Mouse (Mus musculus): Measurements from ENCODE around the gene Arhgap10.

DNA sequence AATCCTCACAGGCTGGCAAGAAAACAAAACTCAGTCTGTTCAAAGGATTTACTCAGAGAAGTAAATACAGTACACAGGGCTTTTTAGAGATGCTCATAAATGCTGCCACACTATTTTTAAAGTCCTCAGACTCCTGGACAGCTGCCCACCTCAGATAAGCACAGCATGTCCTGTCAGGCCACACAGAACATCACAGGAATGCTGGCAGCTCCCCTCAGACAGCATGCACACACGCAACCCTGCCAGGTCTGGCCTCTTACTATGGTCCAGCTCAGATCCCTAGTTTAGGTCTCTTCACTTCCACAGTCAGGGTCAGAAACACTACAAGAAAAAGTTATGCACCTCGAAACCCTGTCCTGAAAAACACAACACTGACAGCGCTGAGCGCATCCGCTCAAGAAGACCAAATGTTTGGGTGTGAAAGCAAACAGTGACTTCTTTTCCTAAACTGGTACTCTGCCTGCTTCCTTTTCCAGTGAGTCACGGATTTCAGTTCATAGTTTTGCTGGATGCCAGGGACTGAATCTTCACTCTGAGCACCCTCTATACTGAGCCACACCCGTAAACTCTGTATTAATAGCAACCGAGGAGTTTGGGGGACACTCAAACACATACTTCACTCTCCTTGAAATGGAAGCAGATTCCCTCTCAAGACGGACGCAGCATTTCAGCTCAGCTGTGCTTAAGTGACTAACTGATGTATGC, 73.4 kb downstream of the Arhgap10 start:
- TF ChIP-seq CTCF (IDR thresholded peaks at IDR 0.05; ENCODE audit: extremely low read depth, insufficient read depth, low read length) (no peak), POLR2A (IDR thresholded peaks at IDR 0.05; ENCODE audit: extremely low read depth, insufficient read depth, low read length) (no peak)
